Mouse (Mus musculus): Measurements from ENCODE around the gene Carmil1. TPM values are rescaled to one million over a fixed set of nuclear protein-coding genes. Genes with fewer than 3 reads are reported as not detected.

Gene Carmil1
- polyA plus RNA-seq, 1 experiment from 2014 or later = 10.7 TPM

GRCm38 (mm10) chr13:24048611-24049010 lies 232.0 kb downstream of the Carmil1 start:
- peaks cover 11% of the 10 kb centered on the region for H3K27me3 ChIP-seq (replicated peaks)
- no peak overlapping the region for H3K4me3 ChIP-seq
- no peak overlapping the region for H3K9ac ChIP-seq
- H3K27ac ChIP-seq = no peak overlapping the region
- ATAC-seq = no peak
- no peaks in the 10 kb centered on the region for H3K9me3 ChIP-seq (replicated peaks)
- H3K36me3 ChIP-seq = no peaks in the 10 kb centered on the region
- no peaks in the 10 kb centered on the region for H3K4me1 ChIP-seq
- no peak overlapping the region for H3K4me2 ChIP-seq
- 81% methylated on average over 6 of the region's 6 CpGs for WGBS (ENCODE audit: insufficient replicate concordance)

GRCm38 (mm10) chr13:24045271-24045670 lies 235.3 kb downstream of the Carmil1 start:
- H3K27me3 ChIP-seq (replicated peaks) = peaks cover 28% of the 10 kb centered on the region
- H3K4me1 ChIP-seq = peaks cover 6% of the 10 kb centered on the region; the same call in 1 of the 2 replicates
- no peaks in the 10 kb centered on the region for H3K9me3 ChIP-seq (replicated peaks)
- WGBS (ENCODE audit: insufficient replicate concordance) = 68% methylated on average over 3 of the region's 3 CpGs
- H3K27ac ChIP-seq = no peak overlapping the region
- H3K4me3 ChIP-seq = no peak overlapping the region
- no peak overlapping the region for H3K9ac ChIP-seq
- no peaks in the 10 kb centered on the region for H3K36me3 ChIP-seq
- ATAC-seq = no peak
- no peak overlapping the region for H3K4me2 ChIP-seq

GRCm38 (mm10) chr13:24040221-24040620 lies 240.4 kb downstream of the Carmil1 start:
- no peaks in the 10 kb centered on the region for H3K36me3 ChIP-seq
- H3K4me1 ChIP-seq = peaks cover 24% of the 10 kb centered on the region
- H3K27ac ChIP-seq = no peak overlapping the region
- H3K27me3 ChIP-seq (replicated peaks) = peaks cover 33% of the 10 kb centered on the region
- H3K9me3 ChIP-seq (replicated peaks) = no peaks in the 10 kb centered on the region
- 22% methylated on average over 7 of the region's 7 CpGs for WGBS (ENCODE audit: insufficient replicate concordance)
- H3K4me3 ChIP-seq = no peak overlapping the region
- H3K9ac ChIP-seq = no peak overlapping the region
- no peak overlapping the region for H3K4me2 ChIP-seq
- peak; percentile 72 for ATAC-seq

GRCm38 (mm10) chr13:24037502-24037901 lies 243.1 kb downstream of the Carmil1 start:
- Histone ChIP-seq H3K9me3 (replicated peaks) (no peaks in the 10 kb centered on the region), H3K4me2 (no peak overlapping the region), H3K27ac (no peak overlapping the region), H3K27me3 (replicated peaks) (peaks cover 20% of the 10 kb centered on the region), H3K36me3 (no peaks in the 10 kb centered on the region), H3K4me1 (peaks cover 24% of the 10 kb centered on the region), H3K4me3 (no peak overlapping the region), H3K9ac (no peak overlapping the region)
- no peak for ATAC-seq
- 54% methylated on average over 3 of the region's 3 CpGs for WGBS (ENCODE audit: insufficient replicate concordance)

GRCm38 (mm10) chr13:24036150-24036549 lies 244.4 kb downstream of the Carmil1 start:
- Histone ChIP-seq H3K9me3 (replicated peaks) (no peaks in the 10 kb centered on the region), H3K4me2 (peak overlapping the region; percentile 43), H3K4me3 (0 out of 2 replicates have a peak overlapping the region, but pooled peaks have one; percentile 5), H3K36me3 (no peaks in the 10 kb centered on the region), H3K4me1 (peaks cover 24% of the 10 kb centered on the region), H3K27me3 (replicated peaks) (peaks cover 14% of the 10 kb centered on the region), H3K27ac (no peak overlapping the region), H3K9ac (no peak overlapping the region)
- 28% methylated on average over 18 of the region's 18 CpGs for WGBS (ENCODE audit: insufficient replicate concordance)
- ATAC-seq = no peak

GRCm38 (mm10) chr13:24027191-24028170 lies 253.1 kb downstream of the Carmil1 start:
- Histone ChIP-seq H3K9ac (no peak overlapping the region), H3K4me3 (no peak overlapping the region), H3K4me1 (no peaks in the 10 kb centered on the region), H3K4me2 (no peak overlapping the region), H3K27ac (no peak overlapping the region), H3K36me3 (no peaks in the 10 kb centered on the region), H3K27me3 (replicated peaks) (no peaks in the 10 kb centered on the region), H3K9me3 (replicated peaks) (no peaks in the 10 kb centered on the region)
- ATAC-seq = no peak
- 47% methylated on average over 5 of the region's 5 CpGs for WGBS (ENCODE audit: insufficient replicate concordance)

- no peak overlapping the region for H3K27ac ChIP-seq
- no peaks in the 10 kb centered on the region for H3K9me3 ChIP-seq (replicated peaks)
- no peak overlapping the region for H3K4me2 ChIP-seq
- H3K4me1 ChIP-seq = no peaks in the 10 kb centered on the region
- H3K36me3 ChIP-seq = no peaks in the 10 kb centered on the region
- no peak for ATAC-seq
- WGBS (ENCODE audit: insufficient replicate concordance) = 58% methylated on average over 4 of the region's 4 CpGs
- H3K27me3 ChIP-seq (replicated peaks) = no peaks in the 10 kb centered on the region
- no peak overlapping the region for H3K4me3 ChIP-seq
- H3K9ac ChIP-seq = no peak overlapping the region
Observed at GRCm38 (mm10) chr13:24018515-24018914, 262.1 kb downstream of the Carmil1 start.

- Histone ChIP-seq H3K9me3 (replicated peaks) (no peaks in the 10 kb centered on the region), H3K27me3 (replicated peaks) (0 out of 2 replicates have a peak, but pooled peaks cover 10% of the 10 kb centered on the region), H3K36me3 (no peaks in the 10 kb centered on the region), H3K4me1 (peaks cover 16% of the 10 kb centered on the region), H3K4me2 (no peak overlapping the region), H3K9ac (no peak overlapping the region), H3K27ac (no peak overlapping the region), H3K4me3 (no peak overlapping the region)
- WGBS (ENCODE audit: insufficient replicate concordance) = 38% methylated on average over 2 of the region's 2 CpGs
- peak; percentile 63; the same call in 1 of the 2 replicates for ATAC-seq
Observed at GRCm38 (mm10) chr13:24005528-24005927, 275.1 kb downstream of the Carmil1 start.

- no peaks in the 10 kb centered on the region for H3K9me3 ChIP-seq (replicated peaks)
- peaks cover 23% of the 10 kb centered on the region; the same call in 1 of the 2 replicates for H3K27me3 ChIP-seq (replicated peaks)
- no peak for ATAC-seq
- H3K9ac ChIP-seq = no peak overlapping the region
- no peaks in the 10 kb centered on the region for H3K36me3 ChIP-seq
- peaks cover 16% of the 10 kb centered on the region for H3K4me1 ChIP-seq
- H3K27ac ChIP-seq = no peak overlapping the region
- H3K4me2 ChIP-seq = no peak overlapping the region
- H3K4me3 ChIP-seq = no peak overlapping the region
- WGBS (ENCODE audit: insufficient replicate concordance) = 41% methylated on average over 2 of the region's 2 CpGs
Observed at GRCm38 (mm10) chr13:24001797-24002196, 278.8 kb downstream of the Carmil1 start.

GRCm38 (mm10) chr13:24001081-24001480 lies 279.5 kb downstream of the Carmil1 start:
- no peaks in the 10 kb centered on the region for H3K9me3 ChIP-seq (replicated peaks)
- H3K4me2 ChIP-seq = no peak overlapping the region
- peaks cover 24% of the 10 kb centered on the region for H3K27me3 ChIP-seq (replicated peaks)
- peaks cover 12% of the 10 kb centered on the region for H3K4me1 ChIP-seq
- no peaks in the 10 kb centered on the region for H3K36me3 ChIP-seq
- no peak for ATAC-seq
- 63% methylated on average over 2 of the region's 2 CpGs for WGBS (ENCODE audit: insufficient replicate concordance)
- no peak overlapping the region for H3K9ac ChIP-seq
- no peak overlapping the region for H3K4me3 ChIP-seq
- H3K27ac ChIP-seq = no peak overlapping the region

GRCm38 (mm10) chr13:23998826-23999225 lies 281.8 kb downstream of the Carmil1 start:
- H3K4me1 ChIP-seq = no peaks in the 10 kb centered on the region

GRCm38 (mm10) chr13:23994756-23995155 lies 285.8 kb downstream of the Carmil1 start:
- no peak overlapping the region for H3K27ac ChIP-seq
- ATAC-seq = no peak
- no peaks in the 10 kb centered on the region for H3K4me1 ChIP-seq
- no peaks in the 10 kb centered on the region for H3K36me3 ChIP-seq
- H3K9ac ChIP-seq = no peak overlapping the region
- H3K27me3 ChIP-seq (replicated peaks) = peaks cover 67% of the 10 kb centered on the region
- no peak overlapping the region for H3K4me2 ChIP-seq
- WGBS (ENCODE audit: insufficient replicate concordance) = 49% methylated on average over 3 of the region's 3 CpGs
- no peak overlapping the region for H3K4me3 ChIP-seq
- H3K9me3 ChIP-seq (replicated peaks) = no peaks in the 10 kb centered on the region

More at GRCm38 (mm10) chr13:23998826-23999225, 281.8 kb downstream of the Carmil1 start:
- no peaks in the 10 kb centered on the region for H3K36me3 ChIP-seq
- no peak for ATAC-seq
- 66% methylated on average over 2 of the region's 2 CpGs for WGBS (ENCODE audit: insufficient replicate concordance)
- peaks cover 38% of the 10 kb centered on the region for H3K27me3 ChIP-seq (replicated peaks)
- H3K9me3 ChIP-seq (replicated peaks) = no peaks in the 10 kb centered on the region
- H3K4me2 ChIP-seq = no peak overlapping the region
- no peak overlapping the region for H3K4me3 ChIP-seq
- no peak overlapping the region for H3K27ac ChIP-seq
- H3K9ac ChIP-seq = no peak overlapping the region
